Mouse (Mus musculus): Measurements from ENCODE around the gene Edem3.

DNA sequence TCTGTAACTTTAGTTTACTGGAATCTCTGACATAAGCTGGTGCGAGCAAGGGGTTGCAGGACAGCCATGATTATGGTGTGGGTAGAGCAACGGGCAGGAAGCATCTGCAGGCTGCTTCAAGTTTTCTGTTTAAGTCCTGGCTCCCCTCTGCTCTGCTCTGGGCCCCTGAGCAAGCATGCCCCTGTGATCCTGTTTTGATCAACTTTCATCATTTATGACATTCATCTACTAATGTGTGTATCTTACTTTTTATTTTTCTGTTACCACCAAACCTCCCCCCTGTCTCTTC lies 45.5 kb upstream of the Edem3 start:
- TF ChIP-seq GATA1 (IDR thresholded peaks at IDR 0.05; ENCODE audit: borderline replicate concordance, low read length) (no peak), FLI1 (IDR thresholded peaks at IDR 0.05; ENCODE audit: low read length) (no peak)
